Mouse (Mus musculus): ENCODE results near the gene Gabrb3.
"Not testable (repeated sequence)": the region's sequence is repeated elsewhere in the genome, so short reads cannot be mapped to it uniquely, and the experiment has no call there.

Gabrb3 gene

GRCm38 (mm10) chr7:57706976-57707740 is 287.7 kb downstream of the Gabrb3 start:
- no peak for DNase-seq (ENCODE audit: low read depth)

GRCm38 (mm10) chr7:57711709-57712108 is 292.2 kb downstream of the Gabrb3 start:
- no peak for DNase-seq (ENCODE audit: low read depth)

- no peak for DNase-seq (ENCODE audit: low read depth)
Measured at GRCm38 (mm10) chr7:57746836-57747235, 327.3 kb downstream of the Gabrb3 start.

- no peak for DNase-seq (ENCODE audit: low read depth)
Measured at GRCm38 (mm10) chr7:57760466-57760865, 341.0 kb downstream of the Gabrb3 start.

- DNase-seq (ENCODE audit: low read depth), result no peak
Measured at GRCm38 (mm10) chr7:57778754-57779153, 359.3 kb downstream of the Gabrb3 start.

GRCm38 (mm10) chr7:57786102-57786501 is 366.6 kb downstream of the Gabrb3 start:
- not testable (repeated sequence) for DNase-seq (ENCODE audit: low read depth)

GRCm38 (mm10) chr7:57787520-57787919 is 368.0 kb downstream of the Gabrb3 start:
- DNase-seq (ENCODE audit: low read depth), result no peak

GRCm38 (mm10) chr7:57803266-57803665 is 383.8 kb downstream of the Gabrb3 start:
- DNase-seq (ENCODE audit: low read depth), result no peak

GRCm38 (mm10) chr7:57813716-57814115 is 394.2 kb downstream of the Gabrb3 start:
- DNase-seq (ENCODE audit: low read depth), result no peak

GRCm38 (mm10) chr7:57842383-57842896 is 422.9 kb downstream of the Gabrb3 start:
- no peak for DNase-seq (ENCODE audit: low read depth)

GRCm38 (mm10) chr7:57867951-57868350 is 448.5 kb downstream of the Gabrb3 start:
- DNase-seq (ENCODE audit: low read depth), result no peak

Data from 416B (cell line).